Mouse (Mus musculus) kidney, adult 8-10 months (tissue): ENCODE measurements around the gene Thap8.

ENCODE experiments used
- DNase-seq, 2 experiments: peaks; one replicate each; pipeline ENCODE4 v3.0.0; 2022

Gene Thap8

GRCm38 (mm10) chr7:30318142-30318541 lies 38.2 kb downstream of the Thap8 start:
- DNase-seq: peak; percentile 66 to 69

- DNase-seq: no peak
Measured at GRCm38 (mm10) chr7:30320946-30321345, 41.1 kb downstream of the Thap8 start.

GRCm38 (mm10) chr7:30321539-30322284 lies 41.8 kb downstream of the Thap8 start, which contains the start of gene E130208F15Rik:
Gene E130208F15Rik, plus strand, starts transcription at chr7:30321740.
- peak; percentile 89 to 92 for DNase-seq

- DNase-seq: peak; percentile 98
Measured at GRCm38 (mm10) chr7:30322285-30322667, 42.4 kb downstream of the Thap8 start.

GRCm38 (mm10) chr7:30322865-30323264 lies 43.0 kb downstream of the Thap8 start:
- DNase-seq: no peak

GRCm38 (mm10) chr7:30323795-30324194 lies 43.9 kb downstream of the Thap8 start, which contains the start of gene Sdhaf1:
Gene Sdhaf1, minus strand, starts transcription at chr7:30323895.
- no peak for DNase-seq

GRCm38 (mm10) chr7:30324300-30324944 lies 44.5 kb downstream of the Thap8 start:
- no peak for DNase-seq

- DNase-seq: peak in 1 of 2 experiments; percentile 66
Measured at GRCm38 (mm10) chr7:30325364-30325763, 45.5 kb downstream of the Thap8 start.

GRCm38 (mm10) chr7:30326427-30326826 lies 46.5 kb downstream of the Thap8 start:
- no peak for DNase-seq

- peak in 1 of 2 experiments; percentile 56 for DNase-seq
Measured at GRCm38 (mm10) chr7:30327140-30327539, 47.2 kb downstream of the Thap8 start.

GRCm38 (mm10) chr7:30328379-30328778 lies 48.5 kb downstream of the Thap8 start:
- no peak for DNase-seq

- peak; percentile 79 to 81 for DNase-seq
Measured at GRCm38 (mm10) chr7:30331887-30332286, 52.0 kb downstream of the Thap8 start.

- no peak for DNase-seq
Measured at GRCm38 (mm10) chr7:30332622-30333259, 52.8 kb downstream of the Thap8 start.

- DNase-seq: peak; percentile 78 to 87
Measured at GRCm38 (mm10) chr7:30333436-30333835, 53.5 kb downstream of the Thap8 start.

- DNase-seq: no peak
Measured at GRCm38 (mm10) chr7:30334563-30334962, 54.7 kb downstream of the Thap8 start.

- no peak for DNase-seq
Measured at GRCm38 (mm10) chr7:30335688-30336087, 55.8 kb downstream of the Thap8 start.

- DNase-seq: peak; percentile 64 to 85
Measured at GRCm38 (mm10) chr7:30336384-30336783, 56.5 kb downstream of the Thap8 start.

GRCm38 (mm10) chr7:30339432-30340109 lies 59.7 kb downstream of the Thap8 start:
- DNase-seq: no peak
